Mouse (Mus musculus) cerebellum, adult 18-20 months (tissue): ENCODE data around the gene Rasgef1b.

Experiments
- DNase-seq, 2 experiments: peaks; one replicate each; pipeline ENCODE4 v3.0.0; 2021

Gene Rasgef1b

GRCm38 (mm10) chr5:99440109-99440508, 288.8 kb downstream of the Rasgef1b start:
- DNase-seq: no peak

DNA sequence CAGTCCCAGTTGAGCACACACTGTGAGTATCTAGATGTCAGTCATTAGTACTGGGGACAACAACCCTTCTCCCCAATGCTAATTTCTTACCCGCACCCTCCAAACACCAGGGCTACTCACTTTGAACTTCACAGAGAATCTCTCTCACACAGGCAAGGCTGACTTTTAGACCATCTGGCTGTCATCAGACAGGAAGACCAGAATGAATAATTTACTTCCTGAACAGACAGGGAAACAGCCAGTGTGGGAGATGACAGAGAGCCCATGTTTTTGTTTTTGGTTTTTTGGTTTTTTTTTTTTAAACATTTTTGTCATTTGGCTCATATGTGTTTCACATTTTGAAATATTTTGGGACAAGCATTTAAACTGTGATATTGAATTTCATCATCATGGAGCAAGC, 290.3 kb downstream of the Rasgef1b start:
- no peak for DNase-seq

GRCm38 (mm10) chr5:99434226-99434625, 294.6 kb downstream of the Rasgef1b start:
- DNase-seq: no peak

DNA sequence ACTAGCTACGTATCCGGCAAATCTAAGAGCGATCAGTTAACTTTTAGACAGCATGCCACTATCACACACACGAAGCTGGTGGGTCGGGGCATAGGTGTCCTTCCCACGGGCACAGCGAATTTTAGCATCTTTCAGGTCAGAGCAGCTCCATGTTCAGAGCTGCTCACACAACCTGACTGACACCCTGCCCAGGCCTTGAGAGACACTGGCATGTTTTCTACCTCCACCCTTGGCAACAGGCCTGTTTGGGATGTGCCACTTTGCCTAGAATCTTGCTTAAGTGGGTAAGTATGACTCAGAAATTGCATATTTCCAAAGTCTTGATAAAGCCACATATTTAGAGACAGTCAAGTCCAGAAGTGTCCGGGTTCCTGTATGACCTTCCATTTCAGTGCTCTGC, 296.4 kb downstream of the Rasgef1b start:
- no peak for DNase-seq

DNA sequence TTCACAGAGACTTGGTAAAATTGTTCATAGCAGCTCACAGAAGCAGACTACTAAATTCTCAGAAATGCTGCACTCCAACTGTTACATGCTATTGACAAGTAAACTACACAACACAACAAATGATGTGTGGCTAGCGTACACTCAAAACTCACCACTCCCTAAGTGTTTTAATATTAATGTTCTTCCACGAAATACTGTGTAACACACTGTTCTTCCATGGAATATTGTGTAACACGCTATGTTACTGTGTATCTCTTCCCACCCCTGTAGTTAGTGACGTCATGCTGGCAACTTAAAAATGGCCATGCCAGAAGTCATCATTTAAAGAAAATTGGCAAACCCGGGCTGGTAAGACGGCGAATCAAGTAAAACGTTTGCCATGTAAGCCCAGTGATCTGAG, 299.6 kb downstream of the Rasgef1b start:
- no peak for DNase-seq

- DNase-seq: no peak
Observed at GRCm38 (mm10) chr5:99428648-99429047, 300.2 kb downstream of the Rasgef1b start.

- peak in 1 of 2 experiments; percentile 9 for DNase-seq
Observed at GRCm38 (mm10) chr5:99423271-99423670, 305.6 kb downstream of the Rasgef1b start.

DNA sequence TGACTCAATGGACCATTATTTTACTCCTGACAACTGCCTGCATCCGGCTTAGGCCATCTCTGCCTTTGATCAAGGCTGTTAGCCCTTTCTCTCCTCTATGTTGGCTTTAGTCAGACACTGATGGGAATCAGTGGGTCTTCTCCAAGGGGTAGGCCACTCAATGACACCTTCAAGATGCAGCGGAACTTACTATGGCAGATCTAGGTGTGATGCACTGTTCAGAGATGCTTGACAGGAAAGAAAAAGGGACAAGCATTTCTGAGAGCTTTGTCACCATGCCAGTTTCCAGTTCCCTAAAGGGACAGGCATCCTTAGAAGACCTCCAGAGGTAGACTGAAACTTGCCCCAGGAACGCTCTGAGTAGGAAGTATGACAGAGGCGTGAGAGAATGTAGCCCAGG, 306.0 kb downstream of the Rasgef1b start:
- no peak for DNase-seq

- no peak for DNase-seq
Observed at GRCm38 (mm10) chr5:99422092-99422491, 306.8 kb downstream of the Rasgef1b start.

DNA sequence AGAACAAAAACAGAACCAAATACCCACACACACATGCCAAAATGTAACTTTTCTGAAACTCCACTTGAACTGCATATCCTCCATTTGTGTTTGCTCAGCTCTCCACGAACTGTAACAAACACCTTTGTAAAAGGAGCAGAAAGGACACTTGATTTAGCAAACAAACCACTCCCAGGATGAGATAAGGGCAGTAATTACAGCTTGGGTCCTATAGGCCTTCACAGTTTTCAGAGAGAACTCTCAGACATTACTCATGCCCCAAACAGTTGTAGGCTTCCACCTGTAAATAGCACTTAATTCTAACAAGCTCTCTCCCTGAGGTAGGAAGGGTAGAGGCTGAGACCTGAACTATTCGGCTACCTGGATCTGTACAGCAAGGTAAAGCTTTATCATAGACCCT, 309.0 kb downstream of the Rasgef1b start:
- DNase-seq: no peak

- no peak for DNase-seq
Observed at GRCm38 (mm10) chr5:99416902-99417301, 312.0 kb downstream of the Rasgef1b start.

- DNase-seq: no peak
Observed at GRCm38 (mm10) chr5:99415676-99416075, 313.2 kb downstream of the Rasgef1b start.

DNA sequence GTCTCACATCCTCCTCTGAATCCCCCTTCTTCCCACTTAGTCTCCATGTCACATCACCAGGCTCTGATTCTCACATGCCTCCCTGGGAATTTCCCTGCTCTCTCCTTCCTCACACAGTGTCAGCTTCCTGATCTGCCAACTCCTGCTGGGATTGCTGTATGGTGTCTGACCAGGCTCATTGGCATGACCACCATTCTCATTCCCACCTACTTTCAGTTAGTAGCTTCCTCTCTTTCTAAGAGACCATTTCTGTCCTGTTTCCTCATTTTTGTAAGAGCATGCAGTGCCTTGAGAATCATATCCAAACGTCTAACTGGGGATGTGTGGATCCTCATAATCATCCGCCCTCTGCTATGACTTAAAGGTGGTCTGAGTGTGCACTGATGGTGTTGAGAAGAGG, 313.8 kb downstream of the Rasgef1b start:
- no peak for DNase-seq

GRCm38 (mm10) chr5:99414293-99414692, 314.6 kb downstream of the Rasgef1b start:
- no peak for DNase-seq

DNA sequence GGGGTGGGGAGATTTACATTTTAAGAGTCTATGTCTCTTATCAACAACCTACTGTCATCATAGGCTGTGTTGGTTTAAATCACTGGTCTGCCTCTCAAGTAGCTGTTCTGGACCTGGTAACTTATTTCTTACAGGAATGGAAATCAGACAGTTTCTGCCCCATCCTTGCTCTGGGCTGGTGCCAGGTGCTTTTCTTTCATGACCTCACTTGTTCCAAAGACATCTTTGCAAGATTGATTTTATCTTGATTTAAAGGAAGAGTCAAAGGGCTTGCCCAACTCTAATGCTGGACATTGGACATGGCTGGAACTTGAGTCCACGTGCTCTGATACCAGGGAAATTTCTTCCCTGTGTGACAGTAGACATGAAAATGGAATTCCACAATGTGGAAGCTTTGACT, 315.0 kb downstream of the Rasgef1b start:
- DNase-seq: no peak

DNA sequence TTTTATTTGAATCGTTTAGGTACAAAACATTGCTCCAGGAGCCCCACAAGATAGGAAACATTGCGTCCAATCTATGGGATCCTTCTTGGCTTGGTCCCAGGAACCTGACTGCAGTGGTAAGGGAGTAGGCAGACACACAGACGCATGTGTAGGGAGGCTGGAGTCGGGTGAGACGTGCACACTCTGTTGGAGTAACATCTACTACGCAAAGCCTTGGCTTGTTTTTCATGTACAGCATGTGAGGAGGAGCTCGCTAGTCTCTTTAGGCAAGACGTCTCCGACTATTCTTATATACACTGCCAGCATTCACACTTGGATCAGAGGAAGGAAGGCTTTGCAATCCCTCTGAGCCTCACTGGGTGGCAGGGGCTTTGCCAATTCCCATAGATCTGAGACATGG, 315.5 kb downstream of the Rasgef1b start:
- no peak for DNase-seq

DNA sequence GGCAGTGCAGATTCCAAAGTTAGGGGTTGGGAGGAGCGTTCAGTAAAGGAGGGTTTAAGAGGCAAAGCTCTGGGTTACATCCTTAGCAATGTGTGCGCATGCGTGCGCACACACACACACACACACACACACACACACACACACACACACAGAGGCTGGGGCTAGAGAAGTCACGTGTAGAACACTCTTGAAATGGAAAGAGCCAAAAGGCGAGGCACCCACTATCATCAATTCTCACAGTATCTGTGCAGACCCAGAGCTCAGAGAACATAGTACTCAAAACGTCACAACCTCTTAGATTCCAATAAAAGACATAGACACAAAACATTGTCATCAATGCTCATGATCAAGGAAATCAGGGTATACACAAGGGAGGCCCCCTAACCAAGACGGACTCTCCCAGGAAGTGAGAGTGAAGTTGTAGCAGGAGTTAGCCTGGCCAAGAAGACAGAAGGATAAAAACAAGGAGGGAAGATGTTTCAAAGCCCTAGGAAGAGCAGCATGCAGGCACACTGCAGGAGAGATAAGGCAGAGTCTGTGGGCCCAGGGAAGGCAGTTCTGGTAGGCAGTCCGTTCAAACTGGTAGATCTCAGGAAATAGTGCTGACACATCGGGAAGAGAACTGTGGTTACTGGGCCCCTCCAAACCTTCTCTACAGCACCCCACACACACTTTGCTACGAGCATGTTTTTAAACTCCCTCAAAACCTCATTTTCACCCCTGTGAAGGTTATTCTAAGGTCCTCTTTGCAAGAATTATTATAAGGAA, 324.3 kb downstream of the Rasgef1b start:
- no peak for DNase-seq

DNA sequence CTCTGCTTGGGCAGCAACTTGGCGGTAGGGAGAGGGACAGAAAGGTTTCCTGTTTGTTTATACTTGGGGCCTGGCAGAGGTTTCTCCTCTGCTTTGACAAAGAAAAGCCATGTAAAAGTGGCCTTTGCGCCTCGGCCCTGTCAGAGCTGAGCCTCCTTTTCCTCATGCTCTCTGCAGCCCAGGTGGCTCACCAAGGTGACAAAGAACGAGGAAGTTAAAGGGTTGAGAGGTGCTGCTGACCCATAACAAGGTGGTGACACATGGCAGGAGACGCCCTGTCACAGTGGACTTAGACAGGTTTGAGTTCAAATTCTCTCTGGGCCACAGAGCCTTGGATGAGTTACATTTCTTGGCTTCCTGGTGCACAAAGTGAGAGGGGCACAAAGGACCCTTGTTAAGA, 325.5 kb downstream of the Rasgef1b start:
- DNase-seq: no peak

DNA sequence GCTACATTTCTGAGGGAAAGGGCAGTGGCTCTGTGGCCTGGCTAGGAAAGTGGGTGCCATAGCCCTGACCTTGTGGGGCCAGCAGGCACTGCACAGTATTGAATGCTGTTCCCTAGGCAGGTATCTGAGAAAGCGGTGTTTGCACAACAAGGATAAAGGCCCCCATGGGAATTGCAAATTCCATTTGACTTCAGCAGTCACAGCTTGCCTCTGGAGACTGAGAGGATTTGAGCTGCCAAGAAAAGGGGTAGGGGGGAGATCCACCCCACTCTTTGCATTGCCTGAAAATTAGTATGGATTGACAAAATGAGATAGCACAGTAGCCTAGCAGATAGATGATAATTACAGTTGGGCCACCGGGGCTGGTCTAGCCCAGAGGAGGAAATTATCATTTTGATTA, 326.1 kb downstream of the Rasgef1b start:
- no peak for DNase-seq

GRCm38 (mm10) chr5:99402297-99402696, 326.6 kb downstream of the Rasgef1b start:
- no peak for DNase-seq

DNA sequence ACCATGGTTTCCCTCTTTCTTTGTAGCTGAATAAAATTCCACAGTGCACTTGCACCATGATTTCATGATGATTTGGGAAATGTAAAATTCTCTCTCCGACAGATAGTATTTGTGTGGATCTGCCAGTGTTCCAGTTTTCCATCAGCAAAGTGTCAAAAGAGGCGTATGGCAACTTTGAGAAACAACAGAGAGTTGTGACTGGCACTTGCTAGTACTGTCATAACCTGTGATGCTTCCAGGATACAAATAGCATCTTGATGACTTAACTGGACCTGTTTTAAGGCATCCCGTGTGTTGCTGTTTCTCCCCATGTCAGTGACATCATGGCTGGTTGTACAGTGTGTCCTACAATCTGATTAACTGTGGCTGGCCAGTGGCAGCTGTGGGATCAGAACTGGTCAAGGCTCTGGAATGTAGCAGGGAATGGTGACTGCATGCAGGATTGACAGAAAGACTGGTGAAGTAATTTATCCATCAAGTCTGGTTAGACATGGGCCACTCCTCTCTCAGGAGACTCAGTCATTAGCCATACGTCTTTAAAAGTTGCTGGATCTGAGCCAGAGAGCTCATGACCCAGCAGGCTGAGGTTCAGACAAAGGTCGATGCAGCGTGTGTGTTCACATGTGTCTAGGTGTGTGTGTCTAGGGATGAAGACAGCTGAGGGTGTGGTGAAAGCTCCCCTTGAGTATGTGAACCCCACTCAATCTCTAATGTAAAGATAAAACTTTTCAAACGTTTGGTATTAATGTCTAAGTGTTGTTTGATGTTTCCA, 328.8 kb downstream of the Rasgef1b start:
- DNase-seq: no peak

GRCm38 (mm10) chr5:99398472-99399070, 330.3 kb downstream of the Rasgef1b start:
- no peak for DNase-seq

GRCm38 (mm10) chr5:99394578-99394977, 334.3 kb downstream of the Rasgef1b start:
- DNase-seq: no peak

GRCm38 (mm10) chr5:99391525-99391924, 337.3 kb downstream of the Rasgef1b start:
- no peak for DNase-seq
